Mouse (Mus musculus) small intestine, adult 2 months (tissue): ENCODE results near the gene Ankfn1. TPM values are rescaled to one million over a fixed set of nuclear protein-coding genes. Genes with fewer than 3 reads are reported as not detected.

Experiments
- H3K27ac ChIP-seq: fragments of 200-500 bp; 2 replicates; pipeline ENCODE4 v1.5.1; 2012; ENCODE audit warnings: low read depth, low read length, control low read depth, inconsistent platforms; ENCODE audit not compliant: insufficient read depth
- H3K27me3 ChIP-seq: fragments of 200-500 bp; 2 replicates; pipeline ENCODE4 v1.6.1; 2012; ENCODE audit warnings: mild to moderate bottlenecking, moderate library complexity, low read length, inconsistent platforms; ENCODE audit not compliant: control insufficient read depth, insufficient read depth
- H3K36me3 ChIP-seq: fragments of 200-500 bp; 2 replicates; pipeline ENCODE4 v1.6.1; 2012; ENCODE audit warnings: mild to moderate bottlenecking, low read length, control low read depth, inconsistent platforms; ENCODE audit not compliant: control insufficient read depth, insufficient read depth
- H3K4me1 ChIP-seq: fragments of 200-500 bp; 2 replicates; pipeline ENCODE4 v1.6.1; 2012; ENCODE audit warnings: low read length, inconsistent platforms, mixed read lengths; ENCODE audit not compliant: control insufficient read depth, insufficient read depth, insufficient read length
- H3K4me3 ChIP-seq: fragments of 200-500 bp; 2 replicates; pipeline ENCODE4 v1.5.1; 2012; ENCODE audit warnings: low read depth, mild to moderate bottlenecking, control low read depth, inconsistent platforms, low read length, moderate library complexity
- CTCF ChIP-seq: fragments of 200-500 bp; IDR thresholded peaks from 2 replicates; pipeline ENCODE4 v1.5.1; 2012; ENCODE audit warnings: low read depth, mild to moderate bottlenecking, control low read depth, inconsistent platforms, low read length, moderate library complexity, mixed read lengths; ENCODE audit not compliant: insufficient replicate concordance, insufficient read length; ENCODE audit errors: extremely low read depth
- POLR2A ChIP-seq: fragments of 200-500 bp; IDR thresholded peaks from 2 replicates; pipeline ENCODE4 v1.6.1; 2012; ENCODE audit warnings: low read depth, mild to moderate bottlenecking, control low read depth, inconsistent platforms, low read length, moderate library complexity
- WGBS: fragments of 180-500 bp; shearing (Covaris S2); methylation state at CpG from one replicate; pipeline ENCODE4 v1.1.7; 2018; 5-methylcytosine and 5-hydroxymethylcytosine counted together
- polyA plus RNA-seq: library from polyadenylated mRNA; depleted of rRNA; stranded (reverse); fragments of >200 nt; gene quantifications from 2 replicates; pipeline ENCODE4 v1.2.3, GENCODE M21; 2012

Gene Ankfn1
- polyA plus RNA-seq, 1 experiment: 0.05 TPM

- WGBS: 58% methylated on average over 6 of the region's 6 CpGs
- no peaks in the 10 kb centered on the region for H3K4me1 ChIP-seq
- no peak overlapping the region for H3K27ac ChIP-seq
- H3K4me3 ChIP-seq: no peak overlapping the region
- no peak for TF ChIP-seq CTCF
- no peak for TF ChIP-seq POLR2A
- H3K36me3 ChIP-seq: no peaks in the 10 kb centered on the region
- no peaks in the 10 kb centered on the region for H3K27me3 ChIP-seq
Observed at GRCm38 (mm10) chr11:89579826-89580225, 197.6 kb downstream of the Ankfn1 start.

GRCm38 (mm10) chr11:89579111-89579510 is 198.3 kb downstream of the Ankfn1 start:
- no peak for TF ChIP-seq POLR2A
- TF ChIP-seq CTCF: no peak
- Histone ChIP-seq H3K4me1 (no peaks in the 10 kb centered on the region), H3K36me3 (no peaks in the 10 kb centered on the region), H3K27me3 (no peaks in the 10 kb centered on the region), H3K4me3 (no peak overlapping the region), H3K27ac (no peak overlapping the region)
- WGBS: 87% methylated on average over 4 of the region's 4 CpGs

GRCm38 (mm10) chr11:89574269-89574838 is 203.1 kb downstream of the Ankfn1 start:
- Histone ChIP-seq H3K27me3 (no peaks in the 10 kb centered on the region), H3K4me3 (no peak overlapping the region), H3K4me1 (no peaks in the 10 kb centered on the region), H3K36me3 (no peaks in the 10 kb centered on the region), H3K27ac (no peak overlapping the region)
- no peak for TF ChIP-seq POLR2A
- no peak for TF ChIP-seq CTCF
- 60% methylated on average over 11 of the region's 11 CpGs for WGBS

- no peaks in the 10 kb centered on the region for H3K4me1 ChIP-seq
- no peak overlapping the region for H3K4me3 ChIP-seq
- WGBS: 71% methylated on average over 11 of the region's 11 CpGs
- no peaks in the 10 kb centered on the region for H3K27me3 ChIP-seq
- H3K27ac ChIP-seq: no peak overlapping the region
- TF ChIP-seq CTCF (no peak), POLR2A (no peak)
- no peaks in the 10 kb centered on the region for H3K36me3 ChIP-seq
Observed at GRCm38 (mm10) chr11:89569391-89570145, 207.9 kb downstream of the Ankfn1 start.

GRCm38 (mm10) chr11:89568246-89568645 is 209.2 kb downstream of the Ankfn1 start:
- no peaks in the 10 kb centered on the region for H3K4me1 ChIP-seq
- H3K27ac ChIP-seq: no peak overlapping the region
- no peaks in the 10 kb centered on the region for H3K27me3 ChIP-seq
- no peak overlapping the region for H3K4me3 ChIP-seq
- no peak for TF ChIP-seq CTCF
- no peak for TF ChIP-seq POLR2A
- WGBS: 88% methylated on average over 4 of the region's 4 CpGs
- H3K36me3 ChIP-seq: no peaks in the 10 kb centered on the region

GRCm38 (mm10) chr11:89551441-89551840 is 226.0 kb downstream of the Ankfn1 start:
- no peaks in the 10 kb centered on the region for H3K27me3 ChIP-seq
- H3K4me1 ChIP-seq: no peaks in the 10 kb centered on the region
- H3K36me3 ChIP-seq: no peaks in the 10 kb centered on the region
- WGBS: 74% methylated on average over 11 of the region's 11 CpGs
- no peak overlapping the region for H3K4me3 ChIP-seq
- TF ChIP-seq POLR2A (no peak), CTCF (no peak)
- no peak overlapping the region for H3K27ac ChIP-seq

- no peak overlapping the region for H3K27ac ChIP-seq
- H3K4me1 ChIP-seq: no peaks in the 10 kb centered on the region
Observed at GRCm38 (mm10) chr11:89550921-89551320, 226.5 kb downstream of the Ankfn1 start.

More at GRCm38 (mm10) chr11:89550921-89551320, 226.5 kb downstream of the Ankfn1 start:
- Histone ChIP-seq H3K4me3 (no peak overlapping the region), H3K36me3 (no peaks in the 10 kb centered on the region), H3K27me3 (no peaks in the 10 kb centered on the region)
- WGBS: 78% methylated on average over 3 of the region's 3 CpGs
- TF ChIP-seq POLR2A: no peak
- TF ChIP-seq CTCF: no peak
